Mouse (Mus musculus) liver, postnatal 0 days (tissue): ENCODE data around the gene Trim40.

ENCODE experiments used
- CTCF ChIP-seq: sonication (generic); IDR thresholded peaks from 2 replicates; pipeline ENCODE4 v1.5.1; 2016; ENCODE audit warnings: antibody characterized with exemption, low read depth
- EP300 ChIP-seq: IDR thresholded peaks from 2 replicates; pipeline ENCODE4 v1.6.1; 2016; ENCODE audit warnings: antibody characterized with exemption, low read depth, mild to moderate bottlenecking

DNA sequence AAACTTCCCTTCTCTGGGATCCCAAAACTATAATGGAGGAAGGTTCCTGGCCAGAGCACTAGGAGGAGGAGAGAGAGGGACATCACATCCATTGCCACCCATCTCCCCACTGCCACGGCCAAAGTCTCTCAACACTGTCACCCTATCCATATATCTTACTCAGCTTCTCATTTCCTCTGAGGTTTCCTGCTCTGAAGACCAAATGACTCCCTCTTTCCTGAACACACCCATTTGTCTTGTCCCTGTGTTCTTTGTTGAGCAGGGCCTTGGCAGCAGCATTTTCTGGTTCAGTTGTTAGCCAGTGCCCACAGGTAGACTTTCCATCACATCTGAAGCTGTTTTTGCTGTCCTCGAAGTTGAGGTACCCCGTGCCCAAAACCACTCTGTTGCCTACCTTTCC is 31.7 kb downstream of the Trim40 start:
- no peak for TF ChIP-seq CTCF
- no peak for TF ChIP-seq EP300
